Mouse (Mus musculus) embryo, embryonic 10 days (tissue): Measurements from ENCODE around the gene Gm5475.

Experiments used
- DNase-seq: peaks from one replicate; pipeline ENCODE4 v3.0.0-alpha.2; 2015; ENCODE audit warnings: low spot score

Gene Gm5475

DNA sequence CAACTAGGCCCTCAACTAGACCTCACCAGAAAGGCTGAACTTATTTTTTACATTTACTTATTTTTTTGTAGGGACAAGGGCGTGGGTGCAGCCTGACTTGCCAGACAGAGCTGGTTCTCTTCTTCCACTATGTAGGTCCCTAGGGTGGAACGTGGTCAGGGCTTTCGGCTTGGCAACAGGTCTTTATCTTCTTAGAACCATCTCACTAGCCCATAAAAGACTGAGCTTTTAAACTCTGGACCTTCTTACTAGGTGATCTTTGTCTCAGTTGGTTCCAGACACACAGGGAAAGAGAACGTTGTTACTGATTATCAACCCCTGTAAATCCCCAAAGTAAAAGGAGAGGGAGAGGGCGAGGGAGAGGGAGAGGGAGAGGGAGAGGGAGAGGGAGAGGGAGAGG lies 8.6 kb upstream of the Gm5475 start:
- no peak for DNase-seq

DNA sequence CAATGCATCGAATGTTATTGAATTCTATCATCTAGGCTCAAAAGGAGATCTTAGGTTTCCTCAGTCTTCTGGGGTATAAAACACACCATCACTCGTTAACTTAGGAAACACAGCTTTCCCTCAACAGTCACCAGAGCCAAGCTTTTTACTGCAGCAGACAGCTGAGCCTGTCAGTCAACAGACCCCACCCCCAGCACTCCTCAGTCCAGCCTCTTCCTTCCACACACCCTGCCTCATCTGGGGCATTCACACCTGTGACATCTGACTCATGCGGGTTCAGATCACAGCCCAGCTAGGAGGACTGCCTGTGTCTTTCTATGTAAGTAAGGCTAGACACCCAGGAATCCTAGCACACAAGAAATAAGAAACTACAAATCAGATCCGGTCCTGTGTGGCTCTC lies 7.9 kb upstream of the Gm5475 start:
- DNase-seq: no peak

DNA sequence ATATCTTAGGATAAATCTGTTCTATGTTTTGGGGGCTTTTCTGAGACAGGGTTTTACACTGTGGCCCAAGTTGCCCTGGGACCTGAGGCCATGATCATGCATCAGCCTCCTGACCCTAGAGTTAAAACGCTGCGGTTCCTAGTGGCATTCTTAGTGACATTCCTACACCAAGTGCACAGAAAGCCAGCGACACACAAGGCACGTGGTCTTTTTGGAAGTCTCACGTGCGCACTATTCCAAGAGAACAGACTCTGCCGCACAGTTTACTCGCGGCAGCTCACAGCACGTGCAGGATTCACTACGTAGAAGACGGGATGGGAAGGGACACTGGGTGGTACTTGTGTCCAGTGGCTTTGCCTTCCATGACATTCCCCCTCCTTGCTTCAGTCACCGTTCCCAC lies 7.0 kb upstream of the Gm5475 start:
- no peak for DNase-seq

DNA sequence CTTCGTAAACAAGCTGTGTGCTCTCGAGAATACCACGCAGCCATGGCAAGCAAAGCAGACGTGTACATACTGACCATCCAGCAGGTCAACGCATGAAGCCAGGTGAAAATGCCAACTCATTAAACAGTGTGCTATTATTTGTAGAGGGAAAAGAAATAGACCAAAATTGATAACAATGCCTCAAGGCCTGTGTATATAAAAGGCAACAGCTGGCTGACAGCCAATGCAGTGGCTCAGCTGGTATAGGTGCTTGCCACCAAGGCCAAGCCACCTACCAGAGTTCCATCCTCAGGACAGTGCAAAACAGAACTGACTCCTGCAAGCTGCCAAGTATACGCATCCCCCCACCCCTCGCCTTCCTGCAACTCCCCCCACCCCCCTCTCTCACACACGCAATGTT lies 6.3 kb upstream of the Gm5475 start:
- no peak for DNase-seq

DNA sequence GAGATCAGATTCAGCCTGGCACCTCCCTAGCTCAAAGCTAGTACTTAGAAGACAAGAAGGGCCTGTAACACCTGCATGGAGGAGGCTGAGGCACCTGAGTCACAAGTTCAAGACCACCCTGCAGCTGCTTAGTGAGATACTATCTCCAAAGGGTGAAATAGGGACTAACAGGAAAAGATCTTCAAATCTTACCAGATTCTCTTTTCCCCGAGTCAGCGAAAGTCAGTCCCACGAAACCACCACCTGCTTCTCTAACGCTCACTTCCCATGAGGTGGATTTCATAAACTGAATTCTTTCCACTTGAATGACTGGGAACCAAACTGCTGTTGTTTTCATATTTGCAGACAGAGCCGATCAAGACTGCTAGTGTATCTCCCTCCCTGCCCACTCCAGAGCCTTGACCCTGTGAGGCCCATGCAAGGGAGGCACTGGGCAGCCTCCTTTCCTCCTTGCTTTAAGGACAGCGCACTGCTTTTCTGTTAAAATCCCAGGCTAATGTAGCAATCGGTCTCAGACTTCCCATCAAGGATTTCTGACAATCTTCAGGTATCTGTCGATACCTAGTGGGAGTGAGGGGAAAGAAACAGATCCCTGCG lies 4.0 kb upstream of the Gm5475 start:
- no peak for DNase-seq

DNA sequence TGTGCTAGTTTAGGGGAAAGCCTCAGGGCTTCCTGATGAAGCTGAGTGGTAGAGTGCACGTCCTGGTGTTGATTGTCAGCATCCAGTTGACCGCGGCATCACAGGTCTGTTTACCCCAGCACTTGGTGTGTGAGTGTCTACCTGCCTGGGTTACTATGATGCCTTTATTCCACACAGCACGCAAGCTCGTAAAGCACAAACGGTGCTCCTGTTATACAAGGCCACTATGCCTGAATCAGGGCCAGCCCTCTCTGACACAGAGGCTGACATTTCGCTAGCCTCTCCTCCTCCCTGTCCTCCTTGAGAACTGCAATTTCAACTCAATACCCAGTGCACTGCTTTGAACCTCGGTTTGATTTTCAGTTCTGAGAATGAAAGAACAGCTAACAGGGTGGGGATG lies 2.6 kb upstream of the Gm5475 start:
- DNase-seq: no peak

GRCm38 (mm10) chr15:100419901-100420745 lies 1.8 kb upstream of the Gm5475 start:
- DNase-seq: no peak

GRCm38 (mm10) chr15:100421059-100421757 lies 739 bp upstream of the Gm5475 start:
- DNase-seq: no peak

GRCm38 (mm10) chr15:100422476-100422875 lies 529 bp downstream of the Gm5475 start:
- peak; percentile 52 for DNase-seq

- peak; percentile 93 for DNase-seq
These were observed 1.2 kb downstream of the Gm5475 start for GRCm38 (mm10) chr15:100422899-100423860.

- DNase-seq: peak; percentile 49
These were observed 2.0 kb downstream of the Gm5475 start for GRCm38 (mm10) chr15:100423916-100424315.

- peak; percentile 23 for DNase-seq
These were observed 2.6 kb downstream of the Gm5475 start, which contains the start of gene Slc11a2 for GRCm38 (mm10) chr15:100424396-100425122. Slc11a2 (minus strand) TSS chr15:100425072.

DNA sequence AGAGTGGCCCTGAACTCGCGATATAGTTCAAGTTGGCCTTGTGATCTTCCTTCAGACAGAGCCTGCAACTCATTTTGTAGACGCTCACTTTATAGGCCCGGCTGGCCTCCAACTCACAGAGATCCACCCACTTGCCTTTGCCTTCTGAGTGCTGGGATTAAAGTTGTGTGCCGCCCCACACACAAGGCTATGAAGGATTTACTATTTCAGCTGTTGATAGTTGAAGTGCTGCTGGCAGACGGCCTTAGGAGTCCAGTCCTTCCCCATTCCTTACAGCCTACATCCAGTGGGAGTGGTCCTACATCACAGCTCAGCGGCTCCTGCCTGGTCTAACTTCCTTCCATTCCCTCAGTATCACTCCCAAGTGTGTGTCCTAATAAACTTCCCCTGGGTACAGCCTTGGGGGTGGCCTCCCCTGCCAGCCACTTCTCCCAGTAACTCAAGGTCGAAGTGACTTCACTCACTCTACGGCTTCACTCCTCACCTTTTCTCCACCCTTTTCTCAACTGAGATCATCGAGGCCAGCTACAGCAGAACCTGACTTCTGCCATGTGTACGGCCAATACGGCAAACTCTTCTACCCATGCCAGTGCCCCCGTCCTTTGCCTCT lies 6.5 kb downstream of the Gm5475 start:
- no peak for DNase-seq

GRCm38 (mm10) chr15:100429959-100430565 lies 8.1 kb downstream of the Gm5475 start:
- no peak for DNase-seq

- DNase-seq: no peak
These were observed 11.3 kb downstream of the Gm5475 start for GRCm38 (mm10) chr15:100433234-100433633.

- DNase-seq: no peak
These were observed 14.2 kb downstream of the Gm5475 start for GRCm38 (mm10) chr15:100436112-100436511.

GRCm38 (mm10) chr15:100436518-100436917 lies 14.6 kb downstream of the Gm5475 start:
- DNase-seq: no peak

DNA sequence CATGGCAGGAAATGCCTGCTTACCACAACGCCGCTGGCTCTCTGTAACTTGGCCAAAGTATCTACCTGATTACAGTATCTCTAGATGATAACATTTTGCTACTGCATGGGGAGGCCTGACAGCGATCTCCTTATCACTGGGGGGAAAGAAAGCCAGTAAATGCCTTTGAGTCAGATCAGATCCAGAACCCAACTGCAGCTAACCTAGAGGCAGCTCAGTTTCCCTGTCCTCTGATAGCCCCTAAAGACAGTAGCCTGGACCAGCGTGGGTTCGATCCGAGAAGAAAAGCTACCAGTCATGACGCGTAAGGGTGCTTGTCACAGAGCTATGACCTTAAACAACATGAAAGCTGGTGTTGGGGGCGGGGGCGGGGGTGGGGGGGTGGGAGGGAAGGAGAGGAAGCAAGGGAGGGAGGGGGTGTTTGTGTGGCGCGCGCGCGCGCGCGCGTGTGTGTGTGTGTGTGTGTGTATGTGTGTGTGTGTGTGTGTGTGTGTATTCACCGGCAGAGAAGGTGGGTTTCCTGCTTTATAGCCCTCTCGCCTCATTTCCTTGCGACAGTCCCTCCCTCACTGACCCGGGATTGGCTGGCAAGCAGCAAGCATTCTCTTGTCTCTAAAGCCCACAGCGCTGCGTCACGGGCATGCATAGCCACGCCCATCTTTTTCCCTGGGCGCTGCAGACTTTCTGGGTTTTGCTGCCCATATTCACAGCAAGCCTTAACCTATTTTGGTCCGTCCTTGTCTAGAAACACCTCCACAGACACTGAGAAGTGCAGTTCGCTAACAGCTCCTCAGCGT lies 21.4 kb downstream of the Gm5475 start:
- peak; percentile 97 for DNase-seq

DNA sequence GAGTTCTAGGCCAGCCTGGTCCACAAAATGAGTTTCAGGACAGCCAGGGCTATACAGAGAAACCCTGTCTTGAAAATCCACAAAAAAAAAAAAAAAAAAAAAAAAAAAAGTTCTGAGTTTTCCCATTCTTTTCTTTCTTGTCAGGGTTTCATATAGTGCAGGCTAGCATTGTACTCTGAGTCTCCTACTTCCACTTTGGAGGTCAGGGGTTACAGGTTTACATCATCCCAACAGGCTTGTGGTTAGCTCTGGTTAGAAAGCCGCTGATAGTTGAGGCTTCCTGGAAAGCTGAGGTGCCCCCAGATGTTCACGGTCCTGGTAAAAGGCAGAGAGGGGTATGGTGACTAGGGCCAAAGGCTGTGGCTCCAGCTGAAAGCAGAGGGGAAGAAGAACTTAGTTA lies 24.9 kb downstream of the Gm5475 start:
- DNase-seq: no peak
